Mouse (Mus musculus) forebrain, embryonic 14.5 days (tissue): ENCODE data around the gene Gm6309. TPM values are rescaled to one million over a fixed set of nuclear protein-coding genes. Genes with fewer than 3 reads are reported as not detected.
"Not testable (repeated sequence)": the region's sequence is repeated elsewhere in the genome, so short reads cannot be mapped to it uniquely, and the experiment has no call there.

Experiments used
- ATAC-seq: fragments of 200-750 bp; cut with Nextera tagmentation; 2 replicates; pipeline ENCODE4 v1.8.0; 2017; ENCODE audit warnings: mild to moderate bottlenecking, moderate library complexity
- DNase-seq: peaks from one replicate; pipeline ENCODE4 v3.0.0-alpha.2; 2015; ENCODE audit warnings: low spot score
- H3K27ac ChIP-seq: fragments of 300-500 bp; sonication (generic); 2 replicates; pipeline ENCODE4 v1.5.1; 2014; ENCODE audit warnings: low read depth, mild to moderate bottlenecking, control low read depth, low read length, moderate library complexity
- H3K27me3 ChIP-seq: fragments of 300-500 bp; sonication (generic); replicated peaks from 2 replicates; pipeline ENCODE4 v1.6.1; 2014; ENCODE audit warnings: low read length, control low read depth, mixed read lengths; ENCODE audit not compliant: control insufficient read depth, insufficient read depth
- H3K36me3 ChIP-seq: fragments of 300-500 bp; sonication (generic); 2 replicates; pipeline ENCODE4 v1.6.1; 2014; ENCODE audit warnings: low read length, control low read depth; ENCODE audit not compliant: control insufficient read depth, insufficient read depth
- H3K4me1 ChIP-seq: fragments of 300-500 bp; sonication (generic); 2 replicates; pipeline ENCODE4 v1.6.1; 2014; ENCODE audit warnings: antibody characterized with exemption, low read length, control low read depth; ENCODE audit not compliant: control insufficient read depth, insufficient read depth
- H3K4me2 ChIP-seq: fragments of 300-500 bp; sonication (generic); 2 replicates; pipeline ENCODE4 v1.6.1; 2014; ENCODE audit warnings: mild to moderate bottlenecking, control low read depth, low read length
- H3K4me3 ChIP-seq: fragments of 300-500 bp; sonication (generic); 2 replicates; pipeline ENCODE4 v1.5.1; 2014; ENCODE audit warnings: low read depth, low read length, control low read depth
- H3K9ac ChIP-seq: fragments of 300-500 bp; sonication (generic); 2 replicates; pipeline ENCODE4 v1.6.1; 2014; ENCODE audit warnings: mild to moderate bottlenecking, low read length, control low read depth, moderate library complexity
- H3K9me3 ChIP-seq: fragments of 300-500 bp; sonication (generic); replicated peaks from 2 replicates; pipeline ENCODE4 v1.6.1; 2016; ENCODE audit warnings: low read length, control low read depth, mixed read lengths; ENCODE audit not compliant: control insufficient read depth
- WGBS: fragments of 180-500 bp; shearing (Covaris S2); extraction: QIAGEN DNeasy Blood & Tissue Kit; methylation state at CpG from one replicate; pipeline ENCODE4 v1.1.7; 2014; 5-methylcytosine and 5-hydroxymethylcytosine counted together
- polyA plus RNA-seq: library from polyadenylated mRNA; unstranded; fragments of >200 nt; fragmentation: Nextera tagmentation; extraction: Ambion mirVana; gene quantifications from 2 replicates; pipeline ENCODE4 v1.2.1, GENCODE M21; 2014

The Gm6309 gene
- polyA plus RNA-seq, result not detected in 2 replicates

GRCm38 (mm10) chr5:146170621-146171020 lies at the start of gene Gm6309:
TSS of gene Gm6309 (minus strand) at chr5:146170721.
- H3K4me3 ChIP-seq, DNase-seq, H3K27me3 ChIP-seq, H3K9me3 ChIP-seq, H3K4me2 ChIP-seq, H3K4me1 ChIP-seq, H3K36me3 ChIP-seq, ATAC-seq, H3K9ac ChIP-seq, H3K27ac ChIP-seq: not testable (repeated sequence)
- WGBS, result 82% methylated on average over 2 of the region's 2 CpGs

- Histone ChIP-seq H3K9me3 (no peaks in the 10 kb centered on the region), H3K4me3 (no peak overlapping the region), H3K27me3 (no peaks in the 10 kb centered on the region), H3K9ac (no peak overlapping the region), H3K27ac (no peak overlapping the region), H3K4me1 (no peaks in the 10 kb centered on the region), H3K36me3 (peaks cover 78% of the 10 kb centered on the region), H3K4me2 (no peak overlapping the region)
- DNase-seq, result no peak
- no peak for ATAC-seq
- 95% methylated on average over 5 of the region's 5 CpGs for WGBS
Observed at GRCm38 (mm10) chr5:146205537-146205936, 35.0 kb upstream of the Gm6309 start.

- no peak overlapping the region for H3K9ac ChIP-seq
- ATAC-seq, result no peak
- 88% methylated on average over 2 of the region's 2 CpGs for WGBS
- H3K36me3 ChIP-seq, result peaks cover 65% of the 10 kb centered on the region
- no peaks in the 10 kb centered on the region for H3K27me3 ChIP-seq
- no peak for DNase-seq
- no peak overlapping the region for H3K4me3 ChIP-seq
- no peaks in the 10 kb centered on the region for H3K4me1 ChIP-seq
- no peak overlapping the region for H3K27ac ChIP-seq
- no peak overlapping the region for H3K4me2 ChIP-seq
- no peaks in the 10 kb centered on the region for H3K9me3 ChIP-seq
Observed at GRCm38 (mm10) chr5:146203921-146204320, 33.4 kb upstream of the Gm6309 start.

- WGBS, result 99% methylated on average over 6 of the region's 6 CpGs
- Histone ChIP-seq H3K36me3 (peaks cover 34% of the 10 kb centered on the region), H3K9me3 (no peaks in the 10 kb centered on the region), H3K4me1 (no peaks in the 10 kb centered on the region), H3K4me2 (no peak overlapping the region), H3K4me3 (no peak overlapping the region), H3K27me3 (no peaks in the 10 kb centered on the region), H3K27ac (no peak overlapping the region), H3K9ac (no peak overlapping the region)
- no peak for ATAC-seq
- DNase-seq, result no peak
Observed at GRCm38 (mm10) chr5:146200580-146200979, 30.1 kb upstream of the Gm6309 start.

- no peaks in the 10 kb centered on the region for H3K27me3 ChIP-seq
Observed at GRCm38 (mm10) chr5:146199540-146199939, 29.0 kb upstream of the Gm6309 start.

GRCm38 (mm10) chr5:146199073-146199472 lies 28.6 kb upstream of the Gm6309 start:
- Histone ChIP-seq H3K4me2 (no peak overlapping the region), H3K27ac (no peak overlapping the region), H3K27me3 (no peaks in the 10 kb centered on the region), H3K36me3 (peaks cover 20% of the 10 kb centered on the region), H3K9ac (no peak overlapping the region), H3K9me3 (no peaks in the 10 kb centered on the region), H3K4me1 (no peaks in the 10 kb centered on the region), H3K4me3 (no peak overlapping the region)
- no peak for DNase-seq
- no peak for ATAC-seq

More at GRCm38 (mm10) chr5:146199540-146199939, 29.0 kb upstream of the Gm6309 start:
- ATAC-seq, result no peak
- Histone ChIP-seq H3K4me2 (no peak overlapping the region), H3K36me3 (peaks cover 25% of the 10 kb centered on the region), H3K27ac (no peak overlapping the region), H3K4me3 (no peak overlapping the region), H3K9me3 (no peaks in the 10 kb centered on the region), H3K9ac (no peak overlapping the region), H3K4me1 (no peaks in the 10 kb centered on the region)
- WGBS, result 87% methylated on average over 2 of the region's 2 CpGs
- DNase-seq, result no peak

GRCm38 (mm10) chr5:146193360-146193759 lies 22.8 kb upstream of the Gm6309 start:
- no peak for DNase-seq
- Histone ChIP-seq H3K4me2 (no peak overlapping the region), H3K36me3 (no peaks in the 10 kb centered on the region), H3K27me3 (no peaks in the 10 kb centered on the region), H3K4me1 (no peaks in the 10 kb centered on the region), H3K4me3 (no peak overlapping the region), H3K9me3 (no peaks in the 10 kb centered on the region), H3K9ac (no peak overlapping the region), H3K27ac (no peak overlapping the region)
- WGBS, result 83% methylated on average over 8 of the region's 8 CpGs
- no peak for ATAC-seq

- ATAC-seq, result no peak
- Histone ChIP-seq H3K9ac (no peak overlapping the region), H3K27ac (no peak overlapping the region), H3K27me3 (no peaks in the 10 kb centered on the region), H3K4me1 (no peaks in the 10 kb centered on the region), H3K4me2 (no peak overlapping the region), H3K4me3 (no peak overlapping the region), H3K36me3 (no peaks in the 10 kb centered on the region), H3K9me3 (no peaks in the 10 kb centered on the region)
- no peak for DNase-seq
- 59% methylated on average over 3 of the region's 3 CpGs for WGBS
Observed at GRCm38 (mm10) chr5:146190501-146191269, 20.2 kb upstream of the Gm6309 start.

GRCm38 (mm10) chr5:146190093-146190492 lies 19.6 kb upstream of the Gm6309 start:
- no peaks in the 10 kb centered on the region for H3K4me1 ChIP-seq
- no peak overlapping the region for H3K9ac ChIP-seq
- no peak overlapping the region for H3K4me3 ChIP-seq
- ATAC-seq, result no peak
- WGBS, result 68% methylated on average over 4 of the region's 4 CpGs
- H3K9me3 ChIP-seq, result no peaks in the 10 kb centered on the region
- H3K27me3 ChIP-seq, result no peaks in the 10 kb centered on the region
- no peak for DNase-seq
- no peak overlapping the region for H3K27ac ChIP-seq
- no peak overlapping the region for H3K4me2 ChIP-seq
- no peaks in the 10 kb centered on the region for H3K36me3 ChIP-seq
